Mouse (Mus musculus) forebrain, embryonic 14.5 days (tissue): Measurements from ENCODE around the gene Ccna1. TPM values are rescaled to one million over a fixed set of nuclear protein-coding genes. Genes with fewer than 3 reads are reported as not detected.

Source experiments
- ATAC-seq: fragments of 200-750 bp; cut with Nextera tagmentation; 2 replicates; pipeline ENCODE4 v1.8.0; 2017; ENCODE audit warnings: mild to moderate bottlenecking, moderate library complexity
- DNase-seq: peaks from one replicate; pipeline ENCODE4 v3.0.0-alpha.2; 2015; ENCODE audit warnings: low spot score
- H3K27ac ChIP-seq: fragments of 300-500 bp; sonication (generic); 2 replicates; pipeline ENCODE4 v1.5.1; 2014; ENCODE audit warnings: low read depth, mild to moderate bottlenecking, control low read depth, low read length, moderate library complexity
- H3K27me3 ChIP-seq: fragments of 300-500 bp; sonication (generic); replicated peaks from 2 replicates; pipeline ENCODE4 v1.6.1; 2014; ENCODE audit warnings: low read length, control low read depth, mixed read lengths; ENCODE audit not compliant: control insufficient read depth, insufficient read depth
- H3K36me3 ChIP-seq: fragments of 300-500 bp; sonication (generic); 2 replicates; pipeline ENCODE4 v1.6.1; 2014; ENCODE audit warnings: low read length, control low read depth; ENCODE audit not compliant: control insufficient read depth, insufficient read depth
- H3K4me1 ChIP-seq: fragments of 300-500 bp; sonication (generic); 2 replicates; pipeline ENCODE4 v1.6.1; 2014; ENCODE audit warnings: antibody characterized with exemption, low read length, control low read depth; ENCODE audit not compliant: control insufficient read depth, insufficient read depth
- H3K4me2 ChIP-seq: fragments of 300-500 bp; sonication (generic); 2 replicates; pipeline ENCODE4 v1.6.1; 2014; ENCODE audit warnings: mild to moderate bottlenecking, control low read depth, low read length
- H3K4me3 ChIP-seq: fragments of 300-500 bp; sonication (generic); 2 replicates; pipeline ENCODE4 v1.5.1; 2014; ENCODE audit warnings: low read depth, low read length, control low read depth
- H3K9ac ChIP-seq: fragments of 300-500 bp; sonication (generic); 2 replicates; pipeline ENCODE4 v1.6.1; 2014; ENCODE audit warnings: mild to moderate bottlenecking, low read length, control low read depth, moderate library complexity
- H3K9me3 ChIP-seq: fragments of 300-500 bp; sonication (generic); replicated peaks from 2 replicates; pipeline ENCODE4 v1.6.1; 2016; ENCODE audit warnings: low read length, control low read depth, mixed read lengths; ENCODE audit not compliant: control insufficient read depth
- WGBS: fragments of 180-500 bp; shearing (Covaris S2); extraction: QIAGEN DNeasy Blood & Tissue Kit; methylation state at CpG from one replicate; pipeline ENCODE4 v1.1.7; 2014; 5-methylcytosine and 5-hydroxymethylcytosine counted together
- polyA plus RNA-seq: library from polyadenylated mRNA; unstranded; fragments of >200 nt; fragmentation: Nextera tagmentation; extraction: Ambion mirVana; gene quantifications from 2 replicates; pipeline ENCODE4 v1.2.1, GENCODE M21; 2014

Gene Ccna1
- polyA plus RNA-seq, 1 experiment from 2014 or later: 3.4 TPM

- Histone ChIP-seq H3K4me2 (no peak overlapping the region), H3K27ac (no peak overlapping the region), H3K9ac (no peak overlapping the region), H3K27me3 (no peaks in the 10 kb centered on the region), H3K9me3 (no peaks in the 10 kb centered on the region), H3K4me3 (no peak overlapping the region), H3K4me1 (no peaks in the 10 kb centered on the region), H3K36me3 (no peaks in the 10 kb centered on the region)
- ATAC-seq: peak; percentile 72; the same call in 1 of the 2 replicates
- peak; percentile 76 for DNase-seq
- 6% methylated on average over 3 of the region's 3 CpGs for WGBS
Observed at GRCm38 (mm10) chr3:55075294-55075648, 20.0 kb upstream of the Ccna1 start.

GRCm38 (mm10) chr3:55074576-55075293, 19.4 kb upstream of the Ccna1 start:
- H3K27me3 ChIP-seq: no peaks in the 10 kb centered on the region
- DNase-seq: no peak
- H3K4me1 ChIP-seq: no peaks in the 10 kb centered on the region
- no peaks in the 10 kb centered on the region for H3K9me3 ChIP-seq
- no peaks in the 10 kb centered on the region for H3K36me3 ChIP-seq
- no peak overlapping the region for H3K4me3 ChIP-seq
- H3K4me2 ChIP-seq: no peak overlapping the region
- H3K27ac ChIP-seq: 0 out of 2 replicates have a peak overlapping the region, but pooled peaks have one; percentile 10
- ATAC-seq: peak; percentile 54; the same call in 1 of the 2 replicates
- no peak overlapping the region for H3K9ac ChIP-seq
- 30% methylated on average over 6 of the region's 6 CpGs for WGBS

- peaks cover 5% of the 10 kb centered on the region; the same call in 1 of the 2 replicates for H3K4me1 ChIP-seq
- H3K4me2 ChIP-seq: no peak overlapping the region
- H3K4me3 ChIP-seq: no peak overlapping the region
- H3K27ac ChIP-seq: no peak overlapping the region
- ATAC-seq (0 out of 2 replicates have a peak, but pooled peaks have one; percentile 28), DNase-seq (no peak)
- WGBS: 28% methylated on average over 7 of the region's 7 CpGs
- no peaks in the 10 kb centered on the region for H3K9me3 ChIP-seq
- H3K36me3 ChIP-seq: no peaks in the 10 kb centered on the region
- H3K9ac ChIP-seq: no peak overlapping the region
- no peaks in the 10 kb centered on the region for H3K27me3 ChIP-seq
Observed at GRCm38 (mm10) chr3:55067791-55068434, 12.6 kb upstream of the Ccna1 start.

- H3K4me2 ChIP-seq: no peak overlapping the region
- H3K4me3 ChIP-seq: no peak overlapping the region
- WGBS: 62% methylated on average over 12 of the region's 12 CpGs
- no peak overlapping the region for H3K9ac ChIP-seq
- H3K9me3 ChIP-seq: no peaks in the 10 kb centered on the region
- ATAC-seq (no peak), DNase-seq (no peak)
- no peaks in the 10 kb centered on the region for H3K27me3 ChIP-seq
- H3K36me3 ChIP-seq: no peaks in the 10 kb centered on the region
- H3K27ac ChIP-seq: no peak overlapping the region
- H3K4me1 ChIP-seq: peaks cover 5% of the 10 kb centered on the region; the same call in 1 of the 2 replicates
Observed at GRCm38 (mm10) chr3:55066666-55067023, 11.3 kb upstream of the Ccna1 start.

GRCm38 (mm10) chr3:55065738-55066665, 10.7 kb upstream of the Ccna1 start:
- Histone ChIP-seq H3K4me1 (peaks cover 5% of the 10 kb centered on the region; the same call in 1 of the 2 replicates), H3K4me3 (no peak overlapping the region), H3K27ac (no peak overlapping the region), H3K9ac (no peak overlapping the region), H3K27me3 (no peaks in the 10 kb centered on the region), H3K9me3 (no peaks in the 10 kb centered on the region), H3K36me3 (no peaks in the 10 kb centered on the region), H3K4me2 (no peak overlapping the region)
- DNase-seq (no peak), ATAC-seq (no peak)
- 53% methylated on average over 14 of the region's 14 CpGs for WGBS

- no peak overlapping the region for H3K9ac ChIP-seq
- no peak overlapping the region for H3K4me3 ChIP-seq
- ATAC-seq (peak; percentile 72), DNase-seq (peak; percentile 83)
- no peaks in the 10 kb centered on the region for H3K9me3 ChIP-seq
- WGBS: 6% methylated on average over 2 of the region's 2 CpGs
- H3K27me3 ChIP-seq: no peaks in the 10 kb centered on the region
- H3K4me2 ChIP-seq: no peak overlapping the region
- H3K4me1 ChIP-seq: peaks cover 5% of the 10 kb centered on the region; the same call in 1 of the 2 replicates
- no peaks in the 10 kb centered on the region for H3K36me3 ChIP-seq
- H3K27ac ChIP-seq: no peak overlapping the region
Observed at GRCm38 (mm10) chr3:55064396-55064795, 9.1 kb upstream of the Ccna1 start.

GRCm38 (mm10) chr3:55062653-55063052, 7.4 kb upstream of the Ccna1 start:
- Histone ChIP-seq H3K9ac (no peak overlapping the region), H3K9me3 (no peaks in the 10 kb centered on the region), H3K27ac (no peak overlapping the region), H3K27me3 (no peaks in the 10 kb centered on the region), H3K4me1 (peaks cover 5% of the 10 kb centered on the region; the same call in 1 of the 2 replicates), H3K36me3 (no peaks in the 10 kb centered on the region), H3K4me3 (no peak overlapping the region), H3K4me2 (no peak overlapping the region)
- ATAC-seq: no peak
- no peak for DNase-seq
- 63% methylated on average over 9 of the region's 9 CpGs for WGBS

- H3K4me2 ChIP-seq: no peak overlapping the region
- 0 out of 2 replicates have a peak, but pooled peaks cover 4% of the 10 kb centered on the region for H3K27me3 ChIP-seq
- no peaks in the 10 kb centered on the region for H3K36me3 ChIP-seq
- no peak overlapping the region for H3K4me3 ChIP-seq
- no peak for DNase-seq
- WGBS: 67% methylated on average over 8 of the region's 8 CpGs
- no peak for ATAC-seq
- H3K9ac ChIP-seq: no peak overlapping the region
- H3K9me3 ChIP-seq: no peaks in the 10 kb centered on the region
- no peak overlapping the region for H3K27ac ChIP-seq
- peaks cover 10% of the 10 kb centered on the region; the same call in 1 of the 2 replicates for H3K4me1 ChIP-seq
Observed at GRCm38 (mm10) chr3:55056376-55056775, 1.1 kb upstream of the Ccna1 start.
